Mouse (Mus musculus) left cerebral cortex, adult 9 months (tissue): ENCODE measurements around the gene Galnt14.
A peak's percentile ranks its signal among the peaks of the same experiment; 100 is the strongest.

Experiments
- DNase-seq, 2 experiments: peaks; one replicate each; pipeline ENCODE4 v3.0.0; 2022; ENCODE audit warnings: low spot score in 2 of 2

The Galnt14 gene

GRCm38 (mm10) chr17:73710042-73710911 lies at the start of gene Galnt14:
Gene Galnt14 (minus strand): TSS chr17:73710453.
- DNase-seq, result peak in 1 of 2 experiments; percentile 58

GRCm38 (mm10) chr17:73743681-73744311 lies 33.5 kb upstream of the Galnt14 start:
- DNase-seq, result peak; percentile 42 to 85

DNA sequence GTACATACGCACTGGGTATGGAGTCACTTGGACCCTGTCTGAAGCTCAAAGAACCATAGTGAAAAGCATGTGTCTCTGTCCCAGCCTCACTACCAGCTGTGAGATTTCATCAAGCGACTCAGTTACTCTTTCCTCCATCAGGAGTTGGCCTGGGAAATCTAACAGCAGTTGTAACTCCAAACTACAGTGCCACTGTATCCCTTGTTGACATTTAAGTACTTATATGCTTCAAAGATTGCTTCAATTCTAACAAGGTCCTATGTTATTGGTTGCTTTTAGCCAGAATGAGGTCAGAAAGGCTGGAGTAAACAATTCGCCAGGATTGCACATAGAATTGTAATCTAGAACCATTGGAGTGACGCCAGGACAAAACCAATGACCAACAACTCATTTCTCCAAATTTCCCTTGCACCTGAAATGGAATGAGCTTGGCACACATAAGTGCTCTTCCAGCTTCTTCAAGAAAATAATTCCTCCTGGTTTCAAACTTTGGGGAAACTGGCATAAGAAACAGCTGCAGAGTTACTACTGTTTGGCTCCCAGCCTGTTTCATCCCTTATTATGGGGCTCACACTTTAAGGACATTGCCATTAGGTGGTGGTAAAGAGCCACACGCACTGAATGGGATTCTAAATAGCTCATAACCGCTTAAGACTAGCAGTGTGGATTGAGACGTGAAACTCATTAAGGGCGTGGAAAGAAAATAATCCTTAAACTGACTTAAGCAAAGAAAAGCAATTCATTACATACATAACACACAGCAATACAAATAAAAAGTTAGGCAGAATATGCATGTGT lies 13.8 kb upstream of the Galnt14 start:
- no peak for DNase-seq

DNA sequence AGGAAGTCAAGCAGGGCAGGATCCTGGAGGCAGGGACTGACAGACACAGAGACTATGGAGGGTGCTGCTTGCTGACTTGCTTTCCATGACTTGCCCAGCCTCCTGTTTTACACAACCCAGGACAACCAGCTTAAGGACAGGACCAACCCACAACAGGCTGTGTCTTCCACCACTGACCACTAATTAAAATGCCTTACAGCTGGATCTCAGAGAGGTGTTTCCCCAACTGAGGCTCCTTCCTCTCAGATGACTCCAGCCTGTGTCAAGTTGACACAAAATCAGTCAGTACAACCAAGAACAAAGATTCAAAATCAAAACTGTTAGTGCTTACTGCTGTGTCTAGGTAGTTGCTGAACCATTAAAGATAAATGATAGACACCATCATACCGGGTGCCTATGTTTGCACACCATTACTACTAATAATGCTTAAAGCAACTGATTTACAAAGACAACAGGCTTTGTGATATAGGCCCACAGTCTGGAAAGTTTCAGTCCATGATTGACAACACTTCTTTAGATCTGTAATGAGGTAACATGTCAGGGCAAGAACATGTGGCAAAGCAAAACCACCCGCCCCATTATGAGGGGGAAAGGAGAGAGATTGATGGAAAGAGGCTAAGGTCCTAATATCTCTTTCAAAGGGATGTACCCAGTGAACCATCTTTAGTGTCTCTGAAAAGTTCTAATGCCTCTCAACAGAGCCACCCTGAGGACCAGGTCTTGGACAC lies 8.9 kb upstream of the Galnt14 start:
- DNase-seq, result no peak

DNA sequence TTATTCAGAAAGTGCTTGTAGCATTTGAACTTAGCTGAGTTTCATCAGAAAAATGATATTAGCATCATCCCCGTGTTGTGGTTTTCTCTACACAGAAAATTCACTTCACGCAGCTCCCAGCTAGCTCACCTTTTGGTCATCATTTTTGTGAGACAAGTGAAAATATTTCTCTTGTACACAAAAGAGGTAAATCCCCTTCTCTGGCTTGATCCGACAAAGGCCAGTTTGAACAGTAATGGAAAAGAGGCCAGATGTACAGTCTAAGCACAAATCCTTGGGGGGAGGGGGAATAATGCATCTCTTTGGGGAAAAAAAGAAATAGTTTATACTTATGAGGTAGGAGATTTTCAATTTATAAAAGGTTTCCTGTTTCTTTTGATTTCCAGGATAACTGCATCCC lies 6.4 kb upstream of the Galnt14 start:
- no peak for DNase-seq

- no peak for DNase-seq
These were observed 4.4 kb upstream of the Galnt14 start for GRCm38 (mm10) chr17:73714440-73715221.

- DNase-seq, result peak; percentile 49 to 84
These were observed 3.1 kb upstream of the Galnt14 start for GRCm38 (mm10) chr17:73713347-73713746.

DNA sequence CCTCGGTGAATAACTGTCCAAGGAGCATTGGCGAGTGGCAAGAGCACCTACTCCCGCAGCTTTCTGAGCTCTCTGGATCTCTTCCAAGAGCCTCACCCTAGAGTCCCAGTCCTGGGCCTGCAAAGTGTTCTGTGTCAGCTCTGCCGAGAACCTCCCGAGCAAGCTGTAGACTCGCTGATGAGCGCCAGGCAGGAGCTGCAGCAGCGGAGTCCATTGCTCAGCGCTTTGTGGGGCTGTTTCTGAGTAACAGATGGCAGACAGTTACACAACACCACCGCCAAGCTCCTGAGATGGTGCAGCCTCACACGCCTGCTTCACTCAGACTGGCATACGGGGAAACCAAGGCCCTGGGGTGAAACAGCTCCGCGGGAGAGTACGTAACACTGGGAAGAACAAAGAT lies 1.7 kb upstream of the Galnt14 start:
- peak; percentile 44 to 78 for DNase-seq

DNA sequence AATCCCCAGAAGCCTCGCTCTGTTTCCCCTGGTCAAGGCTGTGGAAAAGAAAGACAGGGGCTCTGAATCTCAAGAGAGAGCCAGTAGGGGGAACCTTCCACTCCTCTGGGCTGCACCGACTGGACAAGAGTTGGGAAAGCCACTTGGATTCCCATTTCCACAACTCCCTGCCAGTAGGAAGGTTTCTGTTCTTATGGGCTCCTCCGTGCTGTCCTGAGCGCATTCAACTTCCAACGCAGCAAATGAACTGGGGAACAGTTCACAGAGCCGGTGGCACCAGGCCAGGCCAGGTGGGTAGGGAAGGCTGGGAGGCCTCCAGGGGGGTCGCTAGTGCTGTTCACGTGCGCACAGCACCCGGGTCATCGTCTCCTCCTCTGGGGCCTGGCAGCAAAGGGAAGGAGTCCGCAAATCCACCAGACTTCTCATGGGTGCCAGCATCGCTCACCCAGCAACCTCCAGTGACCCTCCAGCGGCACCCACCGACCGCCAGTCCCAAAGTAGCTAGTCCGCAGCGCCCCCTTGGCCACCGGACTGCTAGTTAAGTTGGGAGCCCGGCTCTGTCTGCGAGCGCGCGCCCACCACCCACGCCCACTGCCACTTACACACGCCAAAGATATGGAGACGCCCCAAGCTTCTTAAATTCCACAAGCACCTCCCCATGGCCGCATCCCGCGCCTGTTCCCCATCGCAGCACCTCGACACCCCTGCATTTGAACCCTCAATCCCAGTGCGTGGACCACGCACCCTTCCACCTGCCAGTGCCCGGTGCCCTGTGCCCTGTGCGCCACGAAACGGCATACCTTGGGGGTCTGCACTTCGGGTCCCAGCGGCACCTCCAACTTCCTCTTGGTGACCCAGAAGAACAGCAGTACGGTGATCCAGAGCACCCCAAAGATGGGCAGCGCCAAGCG lies 867 bp downstream of the Galnt14 start:
- peak in 1 of 2 experiments; percentile 28 for DNase-seq

DNA sequence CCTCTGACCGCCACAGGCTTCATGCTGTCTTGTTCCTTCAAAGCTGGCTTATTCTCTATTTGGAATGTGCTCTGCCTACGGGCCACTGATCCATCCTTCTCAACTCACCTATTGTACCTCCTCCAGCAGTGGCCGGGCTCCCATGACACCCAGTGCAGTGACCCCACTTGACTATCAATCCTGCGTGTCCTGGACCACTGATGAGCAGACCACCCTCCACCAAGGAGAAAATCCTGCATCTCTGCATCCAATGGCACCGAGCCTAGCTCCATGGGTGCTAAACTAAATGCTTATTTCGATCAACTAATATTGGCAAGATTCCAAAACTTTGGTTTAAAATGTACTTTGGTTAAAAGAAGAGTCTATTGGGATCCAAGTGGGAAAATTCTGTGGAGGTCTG lies 1.8 kb downstream of the Galnt14 start:
- no peak for DNase-seq

DNA sequence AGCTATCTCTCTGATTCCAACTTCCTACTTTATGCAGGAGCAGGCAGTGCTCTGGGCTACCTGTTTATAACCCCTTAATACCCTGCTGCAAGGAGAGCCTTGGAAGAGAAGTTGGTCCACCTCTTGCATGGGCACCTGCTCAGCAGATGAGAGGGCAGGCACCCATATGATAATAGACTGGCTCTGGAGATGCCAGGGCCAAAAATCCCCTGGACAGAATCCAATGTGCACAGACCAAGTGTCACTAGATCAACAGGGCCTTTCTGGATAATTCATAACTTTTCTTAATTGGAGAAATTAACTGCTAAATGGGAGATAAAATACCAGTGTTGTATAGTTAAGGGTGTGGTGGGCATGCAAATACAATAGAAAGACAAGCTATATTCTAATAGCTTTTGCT lies 6.7 kb downstream of the Galnt14 start:
- no peak for DNase-seq

- DNase-seq, result no peak
These were observed 9.2 kb downstream of the Galnt14 start for GRCm38 (mm10) chr17:73701016-73701415.

DNA sequence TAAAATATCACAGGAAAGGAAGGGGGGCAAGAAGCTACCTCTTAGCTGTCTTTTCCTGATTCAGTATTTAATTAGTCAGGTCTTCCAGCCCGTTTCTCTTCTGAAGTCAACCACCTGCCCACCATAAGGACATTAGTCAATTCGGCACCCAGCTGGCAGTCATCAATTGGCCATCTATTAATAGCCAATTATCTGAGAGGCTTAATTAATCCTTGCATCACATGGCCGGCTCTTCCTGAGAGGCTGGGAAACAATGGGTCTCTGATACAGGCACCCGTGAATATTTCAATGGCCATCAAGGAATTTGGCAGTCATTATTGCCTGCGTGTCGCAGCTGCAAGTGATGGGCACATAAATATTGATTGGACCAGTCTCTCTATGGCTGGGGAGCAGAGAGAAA lies 10.4 kb downstream of the Galnt14 start:
- DNase-seq, result no peak

DNA sequence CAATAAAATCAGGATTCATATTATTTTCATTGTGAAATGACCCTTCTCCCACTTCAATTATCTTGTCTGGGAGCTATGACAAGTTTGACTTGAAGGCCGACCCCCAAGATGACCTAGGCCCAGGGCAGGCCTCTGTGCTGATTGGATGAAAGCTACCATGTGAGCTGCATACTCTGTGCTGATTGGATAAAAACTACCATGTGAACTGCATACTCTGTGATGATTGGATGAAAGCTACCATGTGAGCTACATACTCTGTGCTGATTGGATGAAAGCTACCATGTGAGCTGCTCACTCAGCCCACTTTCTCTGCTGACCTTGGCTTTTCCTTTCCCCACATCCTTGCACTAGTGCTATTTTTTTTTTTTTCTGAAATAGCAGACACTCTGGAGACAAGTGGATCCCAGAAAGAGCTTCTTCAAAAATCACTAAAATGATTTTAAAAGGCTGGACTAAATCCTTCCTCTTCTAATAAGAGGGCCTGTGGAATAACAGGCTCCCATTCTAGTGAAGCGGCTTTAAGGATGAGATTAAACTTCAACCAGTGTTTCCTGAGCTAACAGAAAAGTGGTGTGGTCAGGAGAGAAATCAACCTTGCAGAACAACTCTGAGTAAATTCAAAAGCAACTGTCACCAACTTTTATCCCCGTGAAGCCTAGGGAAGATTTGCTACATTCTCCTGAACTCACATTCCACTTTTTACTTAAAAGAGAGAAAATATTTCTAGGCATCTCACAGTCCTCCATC lies 15.9 kb downstream of the Galnt14 start:
- DNase-seq, result no peak

DNA sequence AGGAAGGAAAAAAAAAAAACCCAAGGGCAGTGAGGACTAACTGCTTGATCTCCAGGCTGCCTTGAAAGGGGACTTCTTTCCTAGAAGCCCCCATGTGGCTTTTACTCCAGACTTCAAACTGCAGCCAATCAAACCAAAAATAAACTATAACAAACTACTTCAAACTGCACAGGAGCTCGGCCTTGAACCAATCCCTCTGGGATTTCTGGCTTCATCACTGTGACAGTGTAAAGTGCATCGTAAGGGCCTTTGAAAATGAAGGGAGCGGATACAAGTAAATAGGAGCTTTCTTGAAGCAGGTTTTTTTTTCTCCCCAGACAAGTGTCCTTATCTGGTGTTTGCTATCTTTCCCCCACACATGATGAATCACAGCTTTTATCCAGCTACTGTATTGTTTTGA lies 22.0 kb downstream of the Galnt14 start:
- DNase-seq, result no peak

- DNase-seq, result no peak
These were observed 24.0 kb downstream of the Galnt14 start for GRCm38 (mm10) chr17:73686292-73686691.

DNA sequence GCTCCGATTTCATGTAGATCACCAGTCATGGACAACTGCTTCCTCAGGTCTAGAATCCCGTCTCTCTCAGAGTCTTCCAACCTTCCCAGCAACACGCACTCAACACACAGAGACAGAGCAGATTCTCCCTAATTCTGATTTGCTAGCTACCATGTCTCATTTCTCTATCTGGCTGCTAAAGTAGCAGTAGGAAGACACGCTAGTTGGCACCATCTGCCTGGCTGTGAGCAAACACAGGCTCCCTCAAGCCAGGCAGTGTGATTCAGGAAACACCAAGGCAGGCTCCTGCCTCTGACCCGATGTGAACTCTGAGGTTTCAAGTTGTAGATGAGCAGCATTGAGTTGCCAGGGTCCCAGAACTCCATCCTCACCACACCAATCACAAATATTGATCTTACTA lies 25.5 kb downstream of the Galnt14 start:
- peak in 1 of 2 experiments; percentile 34 for DNase-seq

DNA sequence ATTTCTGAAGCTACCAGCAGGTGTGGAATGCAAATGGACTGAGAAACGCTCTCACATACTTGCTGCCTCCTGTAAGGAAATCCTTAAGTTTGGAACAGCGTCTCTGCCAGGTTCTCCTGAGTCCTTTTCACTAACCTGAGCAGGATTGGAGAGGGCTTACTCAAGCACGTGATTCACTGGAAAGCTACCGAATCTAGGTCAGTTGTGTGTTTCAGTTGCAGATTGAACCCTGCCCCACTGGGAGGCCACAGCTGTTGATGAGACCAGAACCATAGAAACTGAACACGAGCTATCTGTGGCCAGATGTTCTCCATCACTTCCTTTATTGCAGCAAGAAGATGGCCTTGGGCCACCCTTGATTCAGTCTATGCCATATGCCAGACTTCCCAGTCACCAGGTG lies 38.3 kb downstream of the Galnt14 start:
- DNase-seq, result no peak

- no peak for DNase-seq
These were observed 40.2 kb downstream of the Galnt14 start for GRCm38 (mm10) chr17:73670048-73670447.
